Mouse (Mus musculus): Measurements from ENCODE around the gene Glb1. TPM values are rescaled to one million over a fixed set of nuclear protein-coding genes. Genes with fewer than 3 reads are reported as not detected.

The Glb1 gene
- total RNA-seq, 1 experiment from 2014 or later = 29.5 TPM

Other genes starting within 250 kb of the Glb1 start
- gene Bcl2a1c, start 70.9 kb upstream of the Glb1 start, total RNA-seq (2017) = not detected in 2 replicates
- gene Crtap, start 10.4 kb upstream of the Glb1 start, total RNA-seq (2017) = 31.3 and 36.8 TPM in 2 replicates
- 4.7 and 6.4 TPM in 2 replicates for gene Tmppe, start within 50 bp of the Glb1 start, total RNA-seq (2017)
- not detected in 2 replicates for gene Ccr4, start 103.8 kb downstream of the Glb1 start, total RNA-seq (2017)
- gene C130032M10Rik, start 114.6 kb downstream of the Glb1 start, total RNA-seq (2017) = not detected in 2 replicates
- gene Trim71, start 163.3 kb downstream of the Glb1 start, total RNA-seq (2017) = 0.09 TPM in 1 of 2 replicates, not detected in the other
- 43.4 and 57.1 TPM in 2 replicates for gene Cnot10, start 239.1 kb downstream of the Glb1 start, total RNA-seq (2017)